Mouse (Mus musculus): ENCODE measurements around the gene Klf15.
A peak's percentile ranks its signal among the peaks of the same experiment; 100 is the strongest.

The Klf15 gene

DNA sequence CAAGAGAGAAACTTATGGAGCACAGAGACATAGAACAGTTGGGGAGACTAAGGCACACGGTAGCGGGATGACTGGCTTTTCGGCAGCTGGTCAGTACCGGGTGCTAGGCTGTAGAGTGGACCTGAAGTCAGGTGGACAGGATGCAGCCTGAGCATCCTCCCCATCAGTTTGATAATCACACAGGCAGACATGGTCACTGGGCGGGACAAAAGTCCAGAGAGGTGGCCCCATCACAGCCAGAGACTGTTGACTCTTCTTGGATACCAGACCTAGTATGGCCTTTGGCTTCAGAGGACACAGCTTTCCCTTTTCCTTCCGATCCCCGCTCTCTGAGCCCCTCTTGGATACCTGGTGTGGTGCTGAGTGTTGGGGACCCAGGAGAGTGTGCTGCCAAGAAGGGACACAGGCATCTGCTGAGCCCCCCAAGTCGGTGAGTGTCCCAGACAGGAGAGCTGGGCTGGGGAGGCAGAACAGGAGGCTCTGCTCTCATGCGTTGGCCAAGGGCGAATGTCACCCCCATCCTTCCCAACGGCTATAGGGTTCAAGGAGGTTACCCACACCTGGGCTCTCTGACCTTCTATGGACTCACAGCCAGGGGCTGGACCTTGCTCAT lies 2.8 kb downstream of the Klf15 start:
- DNase-seq, result no peak

DNA sequence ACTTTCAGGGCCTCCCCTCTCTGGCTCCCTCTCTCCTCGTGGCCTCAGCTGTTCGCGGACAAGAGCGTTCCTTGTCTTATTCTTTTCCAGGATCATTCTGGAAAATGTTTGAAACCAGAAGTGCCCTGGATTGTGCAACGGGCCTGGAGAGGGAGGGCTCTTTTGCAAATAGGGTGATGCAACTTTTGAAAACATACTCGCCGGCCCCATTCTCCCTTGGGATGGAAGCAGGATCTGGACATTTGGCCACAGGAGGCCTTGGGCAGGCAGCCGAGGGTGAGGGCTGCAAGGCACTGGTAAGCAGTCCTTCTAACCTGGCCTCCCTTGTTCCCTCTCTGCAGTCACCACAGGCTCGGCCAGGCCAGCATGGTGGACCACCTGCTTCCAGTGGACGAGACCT lies 3.7 kb downstream of the Klf15 start:
- peak; percentile 71 to 82 for DNase-seq

DNA sequence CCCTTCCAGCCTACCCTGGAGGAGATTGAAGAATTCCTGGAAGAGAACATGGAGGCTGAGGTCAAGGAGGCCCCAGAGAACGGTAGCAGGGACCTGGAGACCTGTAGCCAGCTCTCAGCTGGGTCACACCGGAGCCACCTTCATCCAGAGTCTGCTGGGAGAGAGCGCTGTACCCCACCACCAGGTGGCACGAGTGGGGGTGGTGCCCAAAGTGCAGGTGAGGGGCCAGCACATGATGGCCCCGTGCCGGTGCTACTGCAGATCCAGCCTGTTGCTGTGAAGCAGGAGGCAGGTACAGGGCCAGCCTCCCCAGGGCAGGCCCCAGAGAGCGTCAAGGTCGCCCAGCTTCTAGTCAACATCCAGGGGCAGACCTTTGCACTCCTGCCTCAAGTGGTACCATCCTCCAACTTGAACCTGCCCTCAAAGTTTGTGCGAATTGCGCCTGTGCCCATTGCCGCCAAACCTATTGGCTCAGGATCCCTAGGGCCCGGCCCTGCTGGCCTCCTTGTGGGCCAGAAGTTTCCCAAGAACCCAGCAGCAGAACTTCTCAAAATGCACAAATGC lies 4.6 kb downstream of the Klf15 start:
- DNase-seq, result no peak

DNA sequence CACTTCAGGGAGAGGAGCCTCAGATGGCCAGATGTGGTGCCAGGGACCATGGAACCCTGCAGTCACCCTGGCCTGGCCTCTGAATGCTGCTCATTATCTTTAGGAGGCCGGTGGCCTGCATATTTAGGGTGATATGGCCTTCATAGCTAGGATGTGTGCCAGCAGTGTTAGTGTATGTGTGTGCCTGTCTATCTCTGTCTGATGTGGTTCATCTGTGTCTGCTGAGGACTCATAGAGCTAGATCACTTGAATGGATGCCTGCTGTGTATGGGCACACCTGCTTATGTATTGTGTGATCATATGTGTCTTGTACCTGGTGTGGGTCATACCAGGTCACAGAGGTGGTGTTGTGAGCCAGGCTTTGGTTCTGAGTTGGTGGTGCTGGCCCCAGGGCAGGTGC lies 5.8 kb downstream of the Klf15 start:
- DNase-seq, result no peak

DNA sequence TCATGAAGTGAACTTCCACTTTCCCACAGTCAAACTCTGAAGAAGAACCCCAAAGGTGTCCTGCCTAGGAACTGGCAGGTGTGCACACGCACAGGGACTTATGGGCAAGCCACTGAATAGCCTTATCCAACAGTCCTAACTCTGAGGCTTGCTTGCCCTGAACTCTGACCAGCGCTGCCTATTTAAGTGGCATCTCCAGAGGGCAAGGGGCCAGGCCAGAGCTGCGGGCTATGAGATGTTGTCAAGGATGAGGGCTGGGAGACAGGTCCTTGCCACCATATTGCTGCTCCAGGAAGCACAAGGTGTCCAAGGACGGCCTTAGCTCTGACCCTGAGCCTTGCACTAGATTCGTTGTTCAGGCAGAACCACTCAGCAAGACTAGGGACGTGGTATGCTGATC lies 6.7 kb downstream of the Klf15 start:
- no peak for DNase-seq

DNA sequence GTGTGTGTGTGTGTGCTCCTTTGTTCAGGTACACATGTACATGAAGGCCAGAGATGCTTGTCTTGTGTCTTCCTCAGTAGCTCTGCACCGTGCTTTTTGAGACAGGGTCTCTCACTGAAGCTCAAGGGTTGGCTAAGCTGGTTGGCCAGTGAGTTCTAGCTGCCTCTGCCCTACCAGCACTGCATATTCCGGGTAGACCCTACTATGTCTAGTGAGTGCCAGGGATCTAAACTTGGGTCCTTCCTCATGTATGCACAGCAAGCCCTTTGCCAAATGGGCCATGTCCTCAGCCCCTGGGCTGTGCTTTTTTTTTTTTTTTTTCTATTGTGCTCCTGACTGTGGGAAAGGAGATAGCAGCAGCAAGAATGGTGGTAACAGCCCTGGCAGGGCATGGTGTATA lies 7.9 kb downstream of the Klf15 start:
- no peak for DNase-seq

DNA sequence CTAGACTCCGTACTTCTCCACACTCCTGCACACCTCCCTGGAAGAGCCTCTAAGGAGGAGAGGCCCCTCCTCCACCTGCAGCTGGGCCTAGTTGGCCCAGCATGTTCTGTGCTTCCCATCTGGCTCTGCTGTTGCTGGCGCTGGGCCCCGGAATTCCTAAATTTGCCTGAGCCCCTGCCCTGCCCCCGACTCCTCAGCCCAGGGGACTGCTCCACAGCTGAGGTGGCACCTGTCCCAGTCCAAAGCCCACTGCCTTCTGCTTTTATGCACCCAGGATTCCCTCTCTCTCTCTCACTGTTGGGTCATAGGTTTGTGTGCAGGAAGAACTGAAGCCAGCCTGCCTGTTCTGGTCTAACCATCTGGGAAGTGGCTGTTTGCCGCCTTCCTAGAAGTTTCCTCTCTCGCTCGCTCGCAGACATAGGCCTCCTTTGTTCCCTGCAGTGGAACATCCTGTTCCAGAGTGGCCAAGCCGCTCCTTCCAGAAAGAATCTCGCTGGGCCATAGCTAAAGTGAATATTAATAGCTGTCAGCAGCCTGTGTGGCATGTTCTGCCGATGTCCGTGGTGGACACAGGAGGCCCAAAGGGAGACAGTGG lies 8.7 kb downstream of the Klf15 start:
- peak; percentile 40 to 62 for DNase-seq

DNA sequence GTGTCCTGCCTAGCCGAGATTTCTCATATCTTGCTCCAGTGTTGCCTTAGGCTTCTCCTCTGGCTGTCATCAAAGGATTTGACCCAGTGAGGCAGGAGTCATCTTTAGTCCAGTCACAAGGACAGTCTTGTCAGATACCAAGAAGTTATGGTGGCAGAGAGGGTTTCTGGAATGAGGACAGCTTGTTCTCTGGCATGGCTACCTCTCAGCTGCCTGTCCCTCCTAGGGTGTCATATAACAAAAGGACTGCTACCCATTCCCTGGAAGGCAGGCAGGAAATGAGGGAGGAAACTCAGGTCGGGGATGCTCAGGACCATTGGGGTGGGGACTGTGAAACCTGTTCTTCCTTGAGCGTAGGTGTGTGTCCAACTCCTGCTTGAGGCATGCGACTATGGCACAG lies 9.7 kb downstream of the Klf15 start:
- no peak for DNase-seq

DNA sequence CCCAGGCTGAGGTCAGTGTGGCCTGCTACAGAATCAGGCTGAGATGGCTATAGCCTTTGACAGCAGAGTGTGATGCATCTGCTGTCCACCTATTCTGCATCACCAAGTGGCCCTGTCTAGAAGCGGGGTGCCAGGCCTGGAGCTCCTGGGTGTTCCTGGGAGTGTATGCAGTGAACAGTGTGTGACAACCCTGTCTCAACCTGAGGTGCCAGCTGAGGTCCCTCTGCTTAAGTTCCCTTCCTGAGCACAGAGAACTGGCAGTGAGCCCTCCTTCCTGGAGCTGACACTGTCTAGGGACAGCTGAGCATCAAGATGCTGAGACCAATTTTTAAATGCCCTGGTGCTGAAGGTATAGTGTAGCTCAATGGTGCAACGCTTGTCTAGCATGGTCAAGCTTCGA lies 10.3 kb downstream of the Klf15 start:
- no peak for DNase-seq

DNA sequence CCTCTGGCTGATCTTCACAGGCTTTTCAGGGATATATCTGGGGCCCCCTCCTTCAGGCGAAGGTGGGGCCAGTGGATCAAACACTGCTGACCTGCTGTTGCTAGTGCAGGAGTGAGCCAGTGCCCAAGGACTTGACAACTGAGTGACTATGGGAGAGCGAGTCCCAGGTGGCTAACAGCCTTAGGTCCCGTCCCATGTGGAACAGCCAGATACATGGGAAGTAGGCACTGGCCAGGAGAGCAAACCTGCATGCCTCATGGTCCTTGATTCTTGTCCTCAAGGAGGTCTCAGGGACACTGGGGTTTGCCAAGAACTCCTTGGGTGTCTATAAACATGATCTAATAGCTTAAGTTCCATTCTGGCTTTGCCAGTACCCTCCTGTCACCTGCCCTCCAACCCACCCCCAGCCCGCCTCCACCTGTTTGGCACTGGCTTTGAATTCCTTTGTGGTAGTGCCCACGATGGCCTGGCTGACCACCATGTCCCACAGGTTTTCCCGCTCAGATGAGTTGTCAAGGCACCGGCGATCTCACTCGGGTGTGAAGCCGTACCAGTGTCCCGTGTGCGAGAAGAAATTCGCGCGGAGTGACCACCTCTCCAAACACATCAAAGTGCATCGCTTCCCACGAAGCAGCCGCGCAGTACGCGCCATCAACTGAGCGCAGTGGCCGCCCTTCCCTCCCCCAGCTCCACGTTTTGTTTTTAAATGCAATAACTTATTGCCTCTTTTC lies 11.4 kb downstream of the Klf15 start:
- DNase-seq, result no peak

DNA sequence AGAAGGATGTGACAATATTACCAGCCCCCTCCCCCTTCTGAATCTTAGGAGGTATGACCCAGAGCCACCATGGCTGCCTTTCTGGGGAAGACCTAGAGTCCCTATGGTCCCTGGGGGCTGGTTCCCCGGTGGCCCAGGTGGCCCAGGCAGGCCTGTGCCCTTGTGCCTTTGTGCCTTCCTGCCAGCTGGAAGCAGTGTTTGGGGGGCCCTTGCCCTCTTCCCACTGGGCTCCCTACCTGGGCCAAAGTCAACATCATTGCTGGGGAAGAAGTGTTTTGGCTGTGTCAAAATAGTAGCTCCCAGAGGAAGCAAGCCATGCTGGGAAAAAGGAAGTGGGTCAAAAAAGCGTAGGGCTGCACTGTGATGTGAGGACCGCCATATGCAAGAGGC lies 12.0 kb downstream of the Klf15 start:
- DNase-seq, result no peak

DNA sequence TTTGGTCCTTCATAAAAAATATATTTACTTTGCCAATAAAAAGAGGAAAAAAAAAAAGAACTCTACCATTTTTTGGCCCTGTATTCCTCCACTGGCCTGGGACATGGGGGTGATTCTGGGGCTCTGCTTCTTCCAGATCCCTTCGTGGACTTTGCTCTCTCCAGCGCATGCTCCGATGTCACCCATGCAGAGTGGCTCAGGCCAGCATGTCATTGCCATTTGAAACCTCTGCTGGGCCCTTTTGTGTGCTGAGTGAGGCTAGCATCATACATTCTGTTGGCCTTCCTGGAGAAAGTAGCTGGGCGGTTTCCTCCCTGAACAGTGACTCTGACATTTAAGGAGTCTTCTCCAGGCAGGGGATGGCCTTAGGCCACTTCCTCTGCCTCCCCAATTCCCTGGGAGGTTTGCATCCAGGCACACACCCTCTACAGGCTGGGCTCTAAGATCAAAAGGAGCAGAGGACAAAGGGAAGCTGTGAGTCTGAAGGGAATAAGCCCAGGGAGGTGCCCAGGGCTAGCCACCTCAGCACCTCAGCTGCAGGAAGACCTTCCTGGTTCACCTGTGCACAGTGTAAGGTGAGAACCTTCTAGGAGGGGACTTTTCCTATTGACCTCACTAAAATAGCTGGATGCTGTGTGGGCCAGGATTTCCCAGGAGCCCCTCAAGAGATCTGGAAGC lies 12.9 kb downstream of the Klf15 start:
- DNase-seq, result no peak

DNA sequence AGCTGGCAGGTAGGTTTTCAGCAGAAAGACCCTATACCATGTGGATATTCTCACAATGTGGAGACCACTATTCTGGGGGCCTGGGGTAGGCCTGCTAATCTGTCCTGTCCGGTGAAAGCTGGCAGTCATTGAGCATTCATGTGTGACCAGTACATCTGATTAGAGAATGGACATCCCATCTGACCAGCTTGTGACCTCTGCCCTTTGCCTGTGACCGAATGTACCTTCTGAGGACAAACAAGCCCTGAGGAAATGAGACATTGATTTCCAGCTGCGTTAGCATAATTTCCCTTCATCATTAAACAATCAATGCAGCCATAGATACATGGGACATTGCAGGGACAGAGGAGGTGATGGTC lies 13.5 kb downstream of the Klf15 start:
- DNase-seq, result no peak

DNA sequence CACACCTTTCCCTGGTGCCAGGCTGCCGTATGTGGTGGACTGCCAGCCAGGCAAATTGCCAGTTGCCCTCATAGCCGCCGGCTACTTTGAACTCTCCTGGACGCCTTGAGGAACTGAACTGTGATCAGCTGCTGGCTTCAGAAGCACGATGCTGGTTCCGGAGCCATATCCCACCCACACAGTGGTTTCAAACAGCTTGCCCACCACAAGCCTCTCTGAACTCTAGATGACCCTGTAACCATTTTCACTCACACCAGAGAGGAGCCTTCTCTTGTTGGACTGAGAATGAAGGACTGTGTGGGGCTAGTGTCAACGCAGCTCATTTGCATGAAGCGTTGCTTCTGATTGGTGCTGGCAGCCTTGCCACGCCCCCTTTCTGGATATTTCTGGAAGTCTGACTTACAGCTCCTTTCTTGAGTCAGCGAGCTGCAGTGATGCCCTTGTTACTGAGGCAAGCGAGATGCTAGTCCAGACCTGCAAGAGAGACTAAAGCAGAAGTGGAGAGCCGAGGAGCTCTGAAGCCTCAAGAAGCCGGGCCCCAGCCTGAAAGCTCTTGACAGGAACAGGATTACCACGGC lies 14.7 kb downstream of the Klf15 start:
- peak; percentile 65 to 66 for DNase-seq

DNA sequence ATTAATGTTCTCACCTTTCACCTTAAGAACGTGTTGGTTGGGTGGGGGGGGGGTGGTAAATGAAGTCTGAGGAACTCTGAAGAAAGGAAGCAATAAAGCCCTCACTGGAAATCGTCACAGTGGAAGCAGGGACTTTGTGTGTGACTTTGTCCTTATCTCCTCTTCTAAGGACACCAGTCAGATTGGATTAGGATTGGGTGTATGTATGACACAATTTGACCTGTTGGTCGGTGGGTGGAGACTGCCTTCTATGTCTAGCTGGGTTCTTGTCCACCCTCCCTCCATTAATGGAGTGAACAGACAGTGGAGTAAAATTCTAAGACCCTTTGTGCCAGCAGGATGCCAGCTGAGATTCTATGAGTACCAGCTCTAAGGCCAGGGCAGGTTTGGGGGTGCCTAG lies 21.9 kb downstream of the Klf15 start:
- DNase-seq, result no peak

DNA sequence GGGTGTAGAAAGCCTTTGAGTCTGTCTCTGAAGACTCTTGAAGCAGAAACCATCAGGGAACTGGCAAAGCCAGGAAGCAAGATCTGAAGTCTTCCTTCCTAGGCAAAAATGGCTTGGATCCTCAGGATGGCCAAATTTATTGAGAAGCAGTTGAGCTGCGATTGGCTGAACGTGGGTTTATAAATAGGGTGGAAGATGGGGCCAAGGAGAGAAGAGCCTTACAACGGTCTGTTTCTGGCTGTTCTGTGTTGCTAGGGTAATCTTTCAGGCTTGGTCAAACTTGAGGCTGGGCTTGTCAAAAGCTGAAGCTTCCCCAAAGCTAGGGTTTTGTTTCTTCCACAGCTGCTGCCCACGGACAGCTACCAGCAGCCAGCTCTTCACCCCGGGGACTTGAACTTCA lies 22.5 kb downstream of the Klf15 start:
- no peak for DNase-seq

DNA sequence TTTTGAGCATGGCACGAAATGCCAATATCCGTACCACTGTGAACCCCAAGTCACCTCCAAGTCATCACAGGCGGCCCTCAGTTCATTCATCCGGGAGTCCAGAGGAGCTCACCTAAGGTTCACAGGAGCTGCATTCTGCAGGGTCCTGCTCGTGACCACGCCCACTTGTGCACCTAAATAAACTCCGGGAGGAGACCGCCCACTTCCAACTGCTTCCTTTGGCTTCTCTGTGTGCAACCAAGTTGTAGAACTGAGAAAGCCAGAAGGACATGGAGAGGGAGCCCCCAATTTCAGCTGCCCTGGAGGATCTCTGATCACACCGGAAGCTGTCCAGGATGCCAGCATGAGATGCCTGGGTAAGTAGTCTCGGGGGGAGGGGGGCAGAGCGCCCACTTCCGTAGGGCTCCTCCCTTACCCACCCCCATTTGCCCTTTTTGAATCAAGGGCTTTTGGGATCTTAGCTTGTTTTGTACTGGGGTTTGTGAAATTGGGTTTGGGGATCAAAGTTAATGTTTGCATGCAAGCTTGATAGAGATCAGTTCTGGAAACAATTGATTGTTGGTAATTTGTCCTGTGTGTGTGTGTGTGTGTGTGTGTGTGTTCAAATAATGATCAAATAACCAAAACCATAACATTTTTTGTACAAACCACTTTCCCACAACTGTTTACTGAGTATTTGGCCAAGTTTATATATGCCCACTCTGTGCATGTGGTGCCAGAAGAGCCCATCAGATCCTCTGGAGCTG lies 24.0 kb downstream of the Klf15 start, which contains the start of gene Aldh1l1:
Gene Aldh1l1, plus strand, starts transcription at position 252 of the 746 bp plus-strand sequence.
- DNase-seq, result no peak

DNA sequence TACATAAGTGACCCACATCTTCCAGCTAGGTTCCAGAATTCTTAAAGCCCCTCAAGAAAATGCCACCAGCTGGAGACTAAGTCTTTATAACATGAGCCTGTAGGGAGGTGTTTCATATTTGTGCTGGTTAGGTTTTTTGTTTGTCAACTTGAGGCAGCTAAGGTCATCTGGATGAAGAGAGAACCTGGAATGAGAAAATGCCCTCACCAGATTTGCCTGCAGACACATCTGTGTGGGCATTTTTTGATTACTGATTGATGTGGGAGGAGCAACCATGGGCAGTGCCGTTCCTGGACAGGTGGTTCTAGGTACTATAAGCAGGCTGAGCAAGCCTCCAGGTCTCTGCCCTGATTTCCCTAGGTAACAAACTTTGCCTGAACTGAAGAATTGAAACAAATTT lies 25.2 kb downstream of the Klf15 start:
- no peak for DNase-seq

DNA sequence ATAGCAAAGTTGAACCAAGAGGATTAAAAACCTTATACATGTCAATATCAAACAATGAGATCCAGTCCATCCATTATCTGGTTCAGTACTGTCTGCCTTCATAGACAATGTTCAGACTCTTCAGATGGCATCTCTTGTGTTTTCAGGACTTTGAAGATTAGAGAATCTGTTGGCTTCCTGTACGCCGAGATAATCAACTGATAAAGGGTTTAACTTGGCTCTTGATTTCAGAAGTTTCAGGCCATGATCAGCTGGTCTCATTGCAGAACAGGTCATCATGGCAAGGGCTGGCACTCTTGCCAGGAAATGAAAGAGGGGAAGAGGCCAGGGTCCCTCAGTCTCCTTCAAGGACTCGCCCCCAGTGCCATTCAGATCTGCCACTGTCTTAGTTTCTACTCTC lies 27.2 kb downstream of the Klf15 start:
- no peak for DNase-seq

DNA sequence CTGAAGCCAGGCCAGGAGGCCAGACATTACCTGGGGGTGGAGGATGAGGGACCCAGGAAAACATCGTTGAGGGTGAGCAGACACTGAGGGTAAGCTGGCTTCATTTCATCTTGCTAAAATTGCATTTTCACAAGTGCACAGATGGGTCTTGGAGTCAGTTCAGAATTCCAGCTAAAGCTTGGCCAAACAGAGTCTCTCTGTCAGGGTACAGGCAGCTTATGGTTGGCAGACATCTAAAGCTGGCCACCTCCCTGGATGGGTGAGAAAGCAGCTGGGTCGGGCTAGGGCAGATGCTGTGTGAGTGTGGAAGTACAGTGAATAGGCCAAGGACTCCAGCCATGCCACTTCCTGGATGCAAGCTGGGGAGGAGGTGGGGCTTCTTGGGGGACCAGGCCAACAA lies 28.6 kb downstream of the Klf15 start:
- DNase-seq, result no peak

DNA sequence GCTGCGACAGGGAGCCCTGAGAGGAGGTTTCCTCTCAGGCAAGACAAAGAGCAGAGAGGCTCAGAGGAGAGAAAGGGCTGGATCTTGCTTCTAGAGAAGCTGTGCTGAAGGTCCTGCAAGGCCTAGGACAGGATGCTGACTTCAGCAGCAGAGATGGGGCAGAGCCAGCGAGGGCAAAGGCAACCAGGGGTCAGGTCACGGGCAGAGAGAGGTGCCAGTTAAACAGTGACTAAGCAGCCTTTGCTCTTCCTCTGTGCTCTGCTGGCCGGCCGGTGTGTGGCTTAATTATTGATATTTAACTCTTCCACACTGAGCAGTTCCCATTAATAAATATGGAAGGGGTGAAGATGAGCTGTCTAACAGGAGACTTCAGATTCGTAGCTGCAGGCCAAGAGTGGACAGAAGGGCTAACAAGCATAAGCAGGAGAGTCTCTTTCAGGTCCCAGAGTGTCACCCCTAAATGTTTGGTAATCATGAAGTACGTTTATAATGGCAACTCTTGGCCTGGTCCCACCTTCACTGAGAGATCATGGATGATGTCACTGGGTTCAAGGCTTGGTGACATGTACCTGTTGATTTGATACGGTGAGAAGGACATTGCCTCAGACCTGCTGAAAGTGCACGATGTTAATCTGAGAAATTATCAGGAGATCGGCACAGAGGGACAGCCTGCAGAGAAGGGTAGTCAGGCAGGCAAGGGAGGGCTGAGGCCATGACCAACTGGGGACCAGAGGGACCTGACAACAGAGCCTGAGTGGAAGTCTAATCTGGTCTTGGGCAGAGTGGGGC lies 29.8 kb downstream of the Klf15 start:
- DNase-seq, result no peak

DNA sequence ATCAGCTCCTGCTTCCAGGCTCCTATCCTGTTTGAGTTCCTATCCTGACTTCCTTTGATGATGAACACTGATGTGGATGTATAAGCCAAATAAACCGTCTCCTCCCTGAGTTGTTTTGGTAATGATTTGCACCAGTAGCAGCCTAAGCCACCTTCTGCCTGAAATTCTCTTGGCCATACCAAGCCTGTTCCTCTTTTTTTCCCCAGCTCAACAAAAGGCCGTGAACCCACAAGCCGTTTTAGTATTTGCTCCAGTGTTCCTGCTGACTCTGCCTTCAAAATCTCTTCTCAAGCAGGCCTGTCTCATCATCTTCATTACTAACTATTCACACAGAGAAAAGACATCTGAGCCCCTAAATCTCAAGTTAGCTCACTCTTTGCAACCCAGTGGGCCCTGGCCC lies 31.8 kb downstream of the Klf15 start:
- DNase-seq, result no peak

Data from lung, postnatal 4 days (tissue).